Mouse (Mus musculus) erythroblast, embryonic 14.5 days (primary cell): ENCODE measurements around the gene Pld4.

ENCODE experiments used
- GATA1 ChIP-seq: IDR thresholded peaks from 2 replicates; pipeline ENCODE4 v1.6.1; 2012; ENCODE audit warnings: low read length, inconsistent platforms, mixed read lengths
- TAL1 ChIP-seq: IDR thresholded peaks from 3 replicates; pipeline ENCODE4 v1.6.1; 2012; ENCODE audit warnings: low read length, inconsistent platforms, mixed read lengths

DNA sequence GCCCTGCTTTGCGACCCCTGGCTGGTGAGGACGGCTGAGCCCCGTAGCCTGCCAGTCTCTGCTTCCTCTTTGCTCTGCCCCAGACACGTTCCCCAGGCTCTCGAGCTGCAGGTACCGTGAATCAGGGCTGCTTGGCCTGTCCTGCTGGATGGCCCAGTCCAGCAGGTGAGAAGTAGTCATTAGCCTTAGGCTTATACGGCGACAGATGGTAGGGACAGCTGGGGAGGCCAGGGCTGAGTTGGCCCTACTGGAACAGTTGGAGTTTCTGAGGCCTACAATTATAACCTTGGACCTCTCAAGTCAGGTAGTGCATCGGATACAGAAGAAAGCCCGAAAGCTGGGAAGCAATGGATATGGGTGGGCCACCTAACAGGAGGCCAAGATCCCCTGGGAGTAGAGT, 27.9 kb upstream of the Pld4 start:
- no peak for TF ChIP-seq TAL1
- no peak for TF ChIP-seq GATA1
